Mouse (Mus musculus) bone marrow, adult 2 months (tissue): ENCODE measurements at regions not wholly inside any gene's neighbourhood (a gene's known extent, or its start where the extent isn't known, plus 50 kb on each side); places are given as distances from the start of the nearest gene placed in this dataset.

Experiments used
- CTCF ChIP-seq: fragments of 200-500 bp; IDR thresholded peaks from 2 replicates; pipeline ENCODE4 v1.5.1; 2011; ENCODE audit warnings: low read length, control low read depth; ENCODE audit not compliant: control insufficient read depth, insufficient read depth
- POLR2A ChIP-seq: fragments of 200-500 bp; IDR thresholded peaks from 2 replicates; pipeline ENCODE4 v1.6.1; 2011; ENCODE audit warnings: low read depth, mild to moderate bottlenecking, control low read depth, low read length, borderline replicate concordance; ENCODE audit not compliant: control insufficient read depth

GRCm38 (mm10) chr10:99356221-99356620, 93.2 kb downstream of the Dusp6 start:
- TF ChIP-seq CTCF (no peak), POLR2A (no peak)
